Mouse (Mus musculus): ENCODE measurements around the gene Olfr938. TPM values are rescaled to one million over a fixed set of nuclear protein-coding genes. Genes with fewer than 3 reads are reported as not detected.

The Olfr938 gene
- not detected for total RNA-seq (2021)
- long read RNA-seq, experiment 1: 0 reads
- long read RNA-seq, experiment 2: 0 reads

DNA sequence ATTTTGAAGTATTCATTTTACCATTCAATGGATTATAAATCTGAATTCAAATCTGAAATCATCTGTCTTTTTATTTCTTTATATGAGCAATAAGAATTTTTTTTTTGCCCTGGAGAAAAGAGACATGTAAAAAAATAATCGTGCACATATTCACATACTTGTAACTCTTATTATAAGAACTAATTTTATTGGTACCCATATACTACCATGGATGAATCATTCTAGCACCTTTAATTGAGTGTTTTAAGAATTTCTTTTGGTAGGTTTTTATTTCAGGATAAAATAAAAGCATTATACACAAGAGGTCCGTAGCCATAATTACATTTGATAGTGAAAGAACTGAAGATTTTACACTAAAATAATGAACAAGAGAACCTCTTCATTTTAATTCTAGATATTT is at the start of gene Olfr938:
Gene Olfr938 (minus strand): TSS at position 101 of the 400 bp plus-strand sequence.
- no peak for DNase-seq (ENCODE audit: low spot score in 2 of 2)

DNA sequence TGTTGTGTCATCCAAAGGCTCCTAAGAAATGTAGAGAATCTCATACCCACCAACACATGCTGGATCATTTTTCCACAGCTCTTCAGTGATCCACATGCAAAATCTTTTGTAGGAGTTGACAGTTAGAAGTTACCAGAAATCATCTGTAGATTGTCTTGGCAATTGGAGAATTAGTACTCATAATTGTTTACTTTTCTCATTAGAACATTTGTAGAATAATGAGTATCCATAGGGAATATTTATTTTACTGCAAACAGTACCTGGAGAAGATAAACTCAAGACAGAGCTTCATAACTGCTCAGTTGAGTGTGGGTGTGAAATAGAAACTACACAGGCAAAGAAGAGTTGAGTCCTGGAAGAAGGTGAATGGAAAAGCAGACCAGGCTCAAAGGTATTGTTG is 49.1 kb upstream of the Olfr938 start, which contains the start of gene Olfr27:
Gene Olfr27 (plus strand): TSS at position 301 of the 400 bp plus-strand sequence.
- no peak for DNase-seq (ENCODE audit: low spot score in 2 of 2)

DNA sequence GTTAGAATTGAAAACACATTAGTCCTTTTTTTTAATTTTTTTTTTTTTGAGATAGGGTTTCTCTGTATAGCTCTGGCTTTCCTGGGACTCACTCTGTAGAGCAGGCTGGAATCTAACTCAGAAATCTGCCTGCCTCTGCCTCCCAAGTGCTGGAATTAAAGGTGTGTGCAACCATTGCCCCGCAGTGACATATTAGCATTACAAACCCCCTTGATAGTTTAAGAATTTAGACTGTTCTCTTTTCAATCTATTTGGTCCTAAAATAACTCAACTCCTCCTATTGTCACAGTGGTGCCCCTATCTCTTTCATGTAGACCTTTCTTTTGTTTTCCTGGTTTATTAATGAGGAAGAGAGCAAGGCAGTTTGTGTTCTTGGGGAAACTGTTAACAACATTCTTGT is 48.6 kb upstream of the Olfr938 start:
- no peak for DNase-seq (ENCODE audit: low spot score in 2 of 2)

DNA sequence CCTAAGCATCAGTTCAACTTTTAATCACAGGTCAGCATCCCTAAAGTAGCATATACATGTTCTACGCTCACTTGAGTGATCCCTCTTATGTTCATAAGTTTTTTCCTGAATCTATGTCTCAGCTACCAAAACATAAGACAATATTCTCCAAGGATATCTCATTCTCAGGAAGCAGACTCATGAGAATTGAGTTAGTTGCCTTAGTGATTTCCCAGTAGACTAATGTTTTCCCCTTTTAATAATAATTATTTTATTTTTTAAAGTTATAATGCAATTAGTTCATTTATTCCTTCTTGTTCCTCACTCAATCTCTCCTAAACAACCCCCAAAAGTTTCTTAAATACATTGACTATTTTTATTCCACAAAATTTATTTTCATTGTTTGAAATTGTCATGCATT is 13.8 kb downstream of the Olfr938 start, which contains the start of gene Olfr937:
Gene Olfr937 (minus strand): TSS at position 101 of the 400 bp plus-strand sequence.
- no peak for DNase-seq (ENCODE audit: low spot score in 2 of 2)

Small RNAs within 50 kb of the gene (microRNA-seq; reads per million reads assigned to microRNA genes)
- 0 reads per million in 2 experiments for gene Gm25032
- gene Gm25529: 0 reads per million in 2 experiments

Other genes starting within 250 kb of the Olfr938 start
- gene Olfr924, start 234.4 kb downstream of the Olfr938 start, total RNA-seq (2021): not detected
- not detected for gene Olfr26, start 223.8 kb downstream of the Olfr938 start, total RNA-seq (2021)
- not detected for gene Olfr926, start 201.8 kb downstream of the Olfr938 start, total RNA-seq (2021)
- not detected for gene Olfr930, start 149.1 kb downstream of the Olfr938 start, total RNA-seq (2021)
- not detected for gene Olfr933, start 106.6 kb downstream of the Olfr938 start, total RNA-seq (2021)
- not detected for gene Olfr934, start 90.6 kb downstream of the Olfr938 start, total RNA-seq (2021)
- gene Olfr935, start 79.2 kb downstream of the Olfr938 start, total RNA-seq (2021): not detected
- gene Olfr146, start 55.5 kb downstream of the Olfr938 start, total RNA-seq (2021): not detected
- gene Olfr937, start 13.9 kb downstream of the Olfr938 start, total RNA-seq (2021): not detected
- not detected for gene Olfr27, start 49.2 kb upstream of the Olfr938 start, total RNA-seq (2021)
- not detected for gene Olfr943, start 87.4 kb upstream of the Olfr938 start, total RNA-seq (2021)
- not detected for gene Olfr944, start 123.0 kb upstream of the Olfr938 start, total RNA-seq (2021)
- gene Olfr1537, start 171.1 kb upstream of the Olfr938 start, total RNA-seq (2021): not detected
- gene Olfr945, start 197.9 kb upstream of the Olfr938 start, total RNA-seq (2021): not detected
- not detected for gene Olfr948, start 247.2 kb upstream of the Olfr938 start, total RNA-seq (2021)

All from left cerebral cortex, adult 18-20 months (tissue).